Mouse (Mus musculus): ENCODE data around the gene Kdelr2. TPM values are rescaled to one million over a fixed set of nuclear protein-coding genes. Genes with fewer than 3 reads are reported as not detected.

Gene Kdelr2
- polyA plus RNA-seq, 1 experiment from 2014 or later: 96.9 TPM

GRCm38 (mm10) chr5:143470421-143471164 lies 67.0 kb downstream of the Kdelr2 start:
- no peak for DNase-seq (ENCODE audit: low spot score)

- DNase-seq (ENCODE audit: low spot score): no peak
These were observed 67.5 kb downstream of the Kdelr2 start for GRCm38 (mm10) chr5:143471165-143471546.

Other genes starting within 250 kb of the Kdelr2 start
- 8.2 and 9.1 TPM in 2 replicates for gene Rbak, start 223.1 kb upstream of the Kdelr2 start, polyA plus RNA-seq (2015; fragmentation: Nextera tagmentation; extraction: Ambion mirVana)
- gene Spdye4b, start 222.8 kb upstream of the Kdelr2 start, polyA plus RNA-seq (2015; fragmentation: Nextera tagmentation; extraction: Ambion mirVana): 0.08 TPM in 1 of 2 replicates, not detected in the other
- gene Spdye4a, start 176.9 kb upstream of the Kdelr2 start, polyA plus RNA-seq (2015; fragmentation: Nextera tagmentation; extraction: Ambion mirVana): not detected in 2 replicates
- gene Zfp12, start 168.7 kb upstream of the Kdelr2 start, polyA plus RNA-seq (2015; fragmentation: Nextera tagmentation; extraction: Ambion mirVana): 7.9 and 8.1 TPM in 2 replicates
- 0.75 and 0.78 TPM in 2 replicates for gene Zfp316, start 133.8 kb upstream of the Kdelr2 start, polyA plus RNA-seq (2015; fragmentation: Nextera tagmentation; extraction: Ambion mirVana)
- 0.04 and 0.08 TPM in 2 replicates for gene Zfp853, start 110.2 kb upstream of the Kdelr2 start, polyA plus RNA-seq (2015; fragmentation: Nextera tagmentation; extraction: Ambion mirVana)
- gene E130309D02Rik, start 88.5 kb upstream of the Kdelr2 start, polyA plus RNA-seq (2015; fragmentation: Nextera tagmentation; extraction: Ambion mirVana): 43.4 and 47.8 TPM in 2 replicates
- gene Zdhhc4, start 74.6 kb upstream of the Kdelr2 start, polyA plus RNA-seq (2015; fragmentation: Nextera tagmentation; extraction: Ambion mirVana): 88.6 and 97.2 TPM in 2 replicates
- 0.05 TPM in 1 of 2 replicates, not detected in the other for gene Grid2ip, start 46.5 kb upstream of the Kdelr2 start, polyA plus RNA-seq (2015; fragmentation: Nextera tagmentation; extraction: Ambion mirVana)
- 4.5 and 4.7 TPM in 2 replicates for gene Daglb, start 60.7 kb downstream of the Kdelr2 start, polyA plus RNA-seq (2015; fragmentation: Nextera tagmentation; extraction: Ambion mirVana)
- gene Rac1, start 124.2 kb downstream of the Kdelr2 start, polyA plus RNA-seq (2015; fragmentation: Nextera tagmentation; extraction: Ambion mirVana): 419 and 434 TPM in 2 replicates
- 13.8 and 17.2 TPM in 2 replicates for gene Cyth3, start 218.6 kb downstream of the Kdelr2 start, polyA plus RNA-seq (2015; fragmentation: Nextera tagmentation; extraction: Ambion mirVana)